Mouse (Mus musculus) frontal cortex, postnatal 25 days (tissue): ENCODE measurements around the gene Prkag2.
A peak's percentile ranks its signal among the peaks of the same experiment; 100 is the strongest.
"Not testable (repeated sequence)": the region's sequence is repeated elsewhere in the genome, so short reads cannot be mapped to it uniquely, and the experiment has no call there.

Experiments used
- DNase-seq, 2 experiments: peaks; one replicate each; pipeline ENCODE4 v3.0.0; 2022; ENCODE audit warnings: low spot score in 2 of 2

The Prkag2 gene

GRCm38 (mm10) chr5:24871276-24871675 is 229.2 kb downstream of the Prkag2 start:
- DNase-seq = peak in 1 of 2 experiments; percentile 50

GRCm38 (mm10) chr5:24869796-24870289 is 230.6 kb downstream of the Prkag2 start:
- no peak for DNase-seq

- no peak for DNase-seq
Observed at GRCm38 (mm10) chr5:24863804-24864203, 236.6 kb downstream of the Prkag2 start.

- no peak for DNase-seq
Observed at GRCm38 (mm10) chr5:24861449-24861930, 239.0 kb downstream of the Prkag2 start.

- peak; percentile 41 to 44 for DNase-seq
Observed at GRCm38 (mm10) chr5:24860635-24861448, 239.6 kb downstream of the Prkag2 start.

GRCm38 (mm10) chr5:24859771-24860540 is 240.5 kb downstream of the Prkag2 start:
- no peak for DNase-seq

GRCm38 (mm10) chr5:24854827-24855600 is 245.4 kb downstream of the Prkag2 start:
- no peak for DNase-seq

- no peak for DNase-seq
Observed at GRCm38 (mm10) chr5:24854256-24854655, 246.2 kb downstream of the Prkag2 start.

- not testable (repeated sequence) for DNase-seq
Observed at GRCm38 (mm10) chr5:24848261-24848660, 252.2 kb downstream of the Prkag2 start.

GRCm38 (mm10) chr5:24843841-24844240 is 256.6 kb downstream of the Prkag2 start:
- DNase-seq = no peak

- peak; percentile 66 to 72 for DNase-seq
Observed at GRCm38 (mm10) chr5:24843103-24843475, 257.4 kb downstream of the Prkag2 start.

GRCm38 (mm10) chr5:24842274-24843102 is 258.0 kb downstream of the Prkag2 start, which contains the start of gene Rheb:
Rheb (minus strand) TSS chr5:24842624.
- DNase-seq = peak; percentile 95 to 96

GRCm38 (mm10) chr5:24841662-24842273 is 258.7 kb downstream of the Prkag2 start:
- DNase-seq = peak; percentile 22 to 34

GRCm38 (mm10) chr5:24840975-24841431 is 259.4 kb downstream of the Prkag2 start:
- no peak for DNase-seq

GRCm38 (mm10) chr5:24834491-24834890 is 266.0 kb downstream of the Prkag2 start:
- no peak for DNase-seq

- no peak for DNase-seq
Observed at GRCm38 (mm10) chr5:24831912-24832311, 268.5 kb downstream of the Prkag2 start.

GRCm38 (mm10) chr5:24828446-24828845 is 272.0 kb downstream of the Prkag2 start:
- DNase-seq = no peak

- no peak for DNase-seq
Observed at GRCm38 (mm10) chr5:24827173-24827572, 273.3 kb downstream of the Prkag2 start.

GRCm38 (mm10) chr5:24826056-24826770 is 274.2 kb downstream of the Prkag2 start:
- no peak for DNase-seq
